Mouse (Mus musculus) heart, embryonic 16.5 days (tissue): Measurements from ENCODE around the gene Ambra1. TPM values are rescaled to one million over a fixed set of nuclear protein-coding genes. Genes with fewer than 3 reads are reported as not detected.

ENCODE experiments used
- microRNA-seq: library from miRNA; unstranded; fragments of <30 nt; microRNA quantifications from one replicate; pipeline ENCODE4, GENCODE M21; 2017
- polyA plus RNA-seq: library from polyadenylated mRNA; unstranded; fragments of >200 nt; fragmentation: Nextera tagmentation; extraction: Ambion mirVana; gene quantifications from 2 replicates; pipeline ENCODE4 v1.2.1, GENCODE M21; 2015

Gene Ambra1
- polyA plus RNA-seq, 1 experiment from 2014 or later = 11.3 TPM

Small RNA genes lying within 50 kb of the gene (microRNA-seq; reads per million reads assigned to microRNA genes)
- gene Mir6999 = not detected

Other genes with a start within 250 kb of the Ambra1 start
- 61.1 and 63.6 TPM in 2 replicates for gene Ckap5, start 203.4 kb upstream of the Ambra1 start, polyA plus RNA-seq
- 0.55 and 0.89 TPM in 2 replicates for gene F2, start 93.7 kb upstream of the Ambra1 start, polyA plus RNA-seq
- 7.2 and 7.9 TPM in 2 replicates for gene Zfp408, start 80.3 kb upstream of the Ambra1 start, polyA plus RNA-seq
- 120 and 122 TPM in 2 replicates for gene Arhgap1, start 80.3 kb upstream of the Ambra1 start, polyA plus RNA-seq
- gene Atg13, start 19.6 kb upstream of the Ambra1 start, polyA plus RNA-seq = 25.2 and 26.0 TPM in 2 replicates
- 12.2 and 12.5 TPM in 2 replicates for gene Harbi1, start 19.3 kb upstream of the Ambra1 start, polyA plus RNA-seq
- gene Chrm4, start 197.1 kb downstream of the Ambra1 start, polyA plus RNA-seq = not detected in 2 replicates
- 211 and 253 TPM in 2 replicates for gene Mdk, start 202.2 kb downstream of the Ambra1 start, polyA plus RNA-seq
- 2.1 and 2.7 TPM in 2 replicates for gene Gm9821, start 215.6 kb downstream of the Ambra1 start, polyA plus RNA-seq
- gene Dgkz, start 245.7 kb downstream of the Ambra1 start, polyA plus RNA-seq = 43.1 and 46.8 TPM in 2 replicates